Mouse (Mus musculus): ENCODE measurements around the gene Zfp512b. TPM values are rescaled to one million over a fixed set of nuclear protein-coding genes. Genes with fewer than 3 reads are reported as not detected.

The Zfp512b gene
- polyA plus RNA-seq, 1 experiment from 2014 or later, result 30.0 TPM

GRCm38 (mm10) chr2:181581016-181581401, 11.6 kb downstream of the Zfp512b start:
- Histone ChIP-seq H3K27ac (peak overlapping the region; percentile 90), H3K4me3 (replicated peaks; ENCODE audit: low read depth, low read length) (peak overlapping the region; percentile 70), H3K27me3 (ENCODE audit: insufficient read depth, low read length) (no peaks in the 10 kb centered on the region), H3K9ac (ENCODE audit: low read depth, low read length) (peak overlapping the region; percentile 84), H3K4me2 (ENCODE audit: low read length) (peak overlapping the region; percentile 97), H3K36me3 (ENCODE audit: insufficient read depth, low read length) (peaks cover 16% of the 10 kb centered on the region), H3K9me3 (replicated peaks; ENCODE audit: low read length) (no peaks in the 10 kb centered on the region), H3K4me1 (replicated peaks; ENCODE audit: insufficient read depth, low read length) (peaks cover 20% of the 10 kb centered on the region)
- TF ChIP-seq CTCF (IDR thresholded peaks at IDR 0.05; ENCODE audit: low read depth), result peak; percentile 98
- ATAC-seq (replicated peaks; ENCODE audit: low FRiP score, low read depth) (peak; percentile 80), DNase-seq (ENCODE audit: low spot score) (peak; percentile 98)
- 1% methylated on average over 11 of the region's 11 CpGs for WGBS

GRCm38 (mm10) chr2:181580131-181580772, 12.4 kb downstream of the Zfp512b start:
- Histone ChIP-seq H3K27ac (peak overlapping the region; percentile 90), H3K4me3 (replicated peaks; ENCODE audit: low read depth, low read length) (peak overlapping the region; percentile 70), H3K36me3 (ENCODE audit: insufficient read depth, low read length) (peaks cover 13% of the 10 kb centered on the region), H3K4me1 (replicated peaks; ENCODE audit: insufficient read depth, low read length) (peaks cover 20% of the 10 kb centered on the region), H3K9ac (ENCODE audit: low read depth, low read length) (peak overlapping the region; percentile 84), H3K9me3 (replicated peaks; ENCODE audit: low read length) (no peaks in the 10 kb centered on the region), H3K27me3 (ENCODE audit: insufficient read depth, low read length) (no peaks in the 10 kb centered on the region), H3K4me2 (ENCODE audit: low read length) (peak overlapping the region; percentile 97)
- no peak for TF ChIP-seq CTCF (IDR thresholded peaks at IDR 0.05; ENCODE audit: low read depth)
- ATAC-seq (replicated peaks; ENCODE audit: low FRiP score, low read depth), result no peak
- 72% methylated on average over 5 of the region's 5 CpGs for WGBS
- DNase-seq (ENCODE audit: low spot score), result no peak

GRCm38 (mm10) chr2:181579681-181580080, 12.9 kb downstream of the Zfp512b start:
- ATAC-seq (replicated peaks; ENCODE audit: low FRiP score, low read depth) (no peak), DNase-seq (ENCODE audit: low spot score) (no peak)
- H3K9ac ChIP-seq (ENCODE audit: low read depth, low read length), result no peak overlapping the region
- H3K4me2 ChIP-seq (ENCODE audit: low read length), result no peak overlapping the region
- H3K36me3 ChIP-seq (ENCODE audit: insufficient read depth, low read length), result peaks cover 7% of the 10 kb centered on the region
- TF ChIP-seq CTCF (IDR thresholded peaks at IDR 0.05; ENCODE audit: low read depth), result no peak
- H3K27me3 ChIP-seq (ENCODE audit: insufficient read depth, low read length), result no peaks in the 10 kb centered on the region
- no peaks in the 10 kb centered on the region for H3K9me3 ChIP-seq (replicated peaks; ENCODE audit: low read length)
- no peak overlapping the region for H3K4me3 ChIP-seq (replicated peaks; ENCODE audit: low read depth, low read length)
- 84% methylated on average over 1 of the region's 1 CpGs for WGBS
- H3K27ac ChIP-seq, result peak overlapping the region; percentile 71; the same call in 1 of the 2 replicates
- H3K4me1 ChIP-seq (replicated peaks; ENCODE audit: insufficient read depth, low read length), result peaks cover 20% of the 10 kb centered on the region

GRCm38 (mm10) chr2:181578790-181579618, 13.6 kb downstream of the Zfp512b start:
- ATAC-seq (replicated peaks; ENCODE audit: low FRiP score, low read depth) (no peak), DNase-seq (ENCODE audit: low spot score) (peak; percentile 78)
- Histone ChIP-seq H3K27me3 (ENCODE audit: insufficient read depth, low read length) (no peaks in the 10 kb centered on the region), H3K27ac (peak overlapping the region; percentile 71; the same call in 1 of the 2 replicates), H3K4me3 (replicated peaks; ENCODE audit: low read depth, low read length) (no peak overlapping the region), H3K36me3 (ENCODE audit: insufficient read depth, low read length) (0 out of 2 replicates have a peak, but pooled peaks cover 2% of the 10 kb centered on the region), H3K9ac (ENCODE audit: low read depth, low read length) (0 out of 2 replicates have a peak overlapping the region, but pooled peaks have one; percentile 18), H3K9me3 (replicated peaks; ENCODE audit: low read length) (no peaks in the 10 kb centered on the region), H3K4me2 (ENCODE audit: low read length) (no peak overlapping the region), H3K4me1 (replicated peaks; ENCODE audit: insufficient read depth, low read length) (peaks cover 20% of the 10 kb centered on the region)
- no peak for TF ChIP-seq CTCF (IDR thresholded peaks at IDR 0.05; ENCODE audit: low read depth)
- 25% methylated on average over 5 of the region's 5 CpGs for WGBS

GRCm38 (mm10) chr2:181577981-181578581, 14.5 kb downstream of the Zfp512b start:
- Histone ChIP-seq H3K27me3 (ENCODE audit: insufficient read depth, low read length) (no peaks in the 10 kb centered on the region), H3K4me2 (ENCODE audit: low read length) (no peak overlapping the region), H3K9ac (ENCODE audit: low read depth, low read length) (no peak overlapping the region), H3K36me3 (ENCODE audit: insufficient read depth, low read length) (peaks cover 11% of the 10 kb centered on the region; the same call in 1 of the 2 replicates), H3K27ac (0 out of 2 replicates have a peak overlapping the region, but pooled peaks have one; percentile 71), H3K4me3 (replicated peaks; ENCODE audit: low read depth, low read length) (no peak overlapping the region), H3K4me1 (replicated peaks; ENCODE audit: insufficient read depth, low read length) (peaks cover 20% of the 10 kb centered on the region), H3K9me3 (replicated peaks; ENCODE audit: low read length) (no peaks in the 10 kb centered on the region)
- no peak for DNase-seq (ENCODE audit: low spot score)
- no peak for TF ChIP-seq CTCF (IDR thresholded peaks at IDR 0.05; ENCODE audit: low read depth)
- WGBS, result 68% methylated on average over 7 of the region's 7 CpGs
- no peak for ATAC-seq (replicated peaks; ENCODE audit: low FRiP score, low read depth)

GRCm38 (mm10) chr2:181577126-181577525, 15.5 kb downstream of the Zfp512b start:
- no peak for ATAC-seq (replicated peaks; ENCODE audit: low FRiP score, low read depth)
- 56% methylated on average over 2 of the region's 2 CpGs for WGBS

More at GRCm38 (mm10) chr2:181577126-181577525, 15.5 kb downstream of the Zfp512b start:
- no peak for DNase-seq (ENCODE audit: low spot score)
- TF ChIP-seq CTCF (IDR thresholded peaks at IDR 0.05; ENCODE audit: low read depth), result no peak
- Histone ChIP-seq H3K36me3 (ENCODE audit: insufficient read depth, low read length) (peaks cover 16% of the 10 kb centered on the region; the same call in 1 of the 2 replicates), H3K27ac (no peak overlapping the region), H3K27me3 (ENCODE audit: insufficient read depth, low read length) (no peaks in the 10 kb centered on the region), H3K4me1 (replicated peaks; ENCODE audit: insufficient read depth, low read length) (peaks cover 18% of the 10 kb centered on the region), H3K9ac (ENCODE audit: low read depth, low read length) (no peak overlapping the region), H3K4me2 (ENCODE audit: low read length) (no peak overlapping the region), H3K4me3 (replicated peaks; ENCODE audit: low read depth, low read length) (no peak overlapping the region), H3K9me3 (replicated peaks; ENCODE audit: low read length) (no peaks in the 10 kb centered on the region)

Data from kidney, postnatal 0 days (tissue).